Mouse (Mus musculus) ES-Bruce4 (cell line): ENCODE measurements around the gene Fam149b.

Experiments
- CTCF ChIP-seq: IDR thresholded peaks from one replicate; pipeline ENCODE4 v1.8.1; 2011; ENCODE audit warnings: low read depth, low read length
- EP300 ChIP-seq: IDR thresholded peaks from 2 replicates; pipeline ENCODE4 v1.6.1; 2011; ENCODE audit warnings: low read depth, low read length; ENCODE audit not compliant: insufficient read depth
- POLR2A ChIP-seq: IDR thresholded peaks from one replicate; pipeline ENCODE4 v1.8.1; 2011; ENCODE audit warnings: low read length; ENCODE audit not compliant: insufficient read depth

DNA sequence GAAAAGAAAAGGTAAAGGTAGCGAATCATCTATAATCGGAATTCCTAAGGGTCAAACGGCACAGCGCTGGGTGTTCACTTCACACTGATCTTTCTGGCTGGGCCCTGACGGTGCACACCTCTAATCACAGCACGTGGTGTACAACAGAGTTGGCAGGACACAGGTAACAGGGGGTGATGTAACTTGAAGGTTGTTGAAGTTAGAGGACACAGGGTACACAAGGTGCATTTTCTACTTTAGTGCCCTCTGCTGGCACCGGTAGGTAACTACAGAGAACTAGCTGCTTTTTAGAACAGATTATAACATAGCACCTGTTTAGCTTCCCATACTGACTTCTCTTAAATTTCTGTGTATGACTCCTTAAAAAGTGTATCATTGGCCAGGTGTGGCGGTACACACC is 7.8 kb upstream of the Fam149b start:
- TF ChIP-seq POLR2A = no peak
- no peak for TF ChIP-seq EP300
- TF ChIP-seq CTCF = peak; percentile 19
